ENCODE assay signal across 37 mouse cellular contexts in genomic region chr7:43113929-43114328, GRCm38 (mm10). TPM values are rescaled to one million over a fixed set of nuclear protein-coding genes. Genes with fewer than 3 reads are reported as not detected.
"Had no signal": no experiment of that assay in that cellular context is flagged by ENCODE, and none has a peak within 500 bp of the region (broad histone marks: within the 10 kb centered on the region; RNA-seq: fewer than 3 reads in every experiment).

Zfp936 (plus strand) TSS chr7:43114229.

RNA-seq across cellular contexts. Expression of gene Zfp936, which starts in this region (rescaled TPM):
- total RNA-seq: left cerebral cortex, postnatal 10 days; left cerebral cortex, postnatal 14 days; left cerebral cortex, postnatal 25 days; left cerebral cortex, postnatal 36 days; left cerebral cortex, postnatal 4 days; liver, adult 2 months; megakaryocyte progenitor cell, adult 5-6 weeks; megakaryocyte, adult 5-6 weeks; megakaryocyte-erythroid progenitor cell, adult 5-6 weeks; midbrain, postnatal 0 days; monocyte, adult 5-6 weeks had no signal
- polyA plus RNA-seq: limb, embryonic 10.5 days; limb, embryonic 11.5 days; limb, embryonic 12.5 days; limb, embryonic 13.5 days; limb, embryonic 14.5 days; limb, embryonic 15.5 days; liver, adult 2 months; liver, embryonic 11.5 days; liver, embryonic 12.5 days; liver, embryonic 13.5 days; liver, embryonic 14.5 days; liver, embryonic 15.5 days; liver, embryonic 16.5 days; liver, postnatal 0 days; lung, adult 2 months; lung, embryonic 14.5 days; lung, embryonic 15.5 days; lung, embryonic 16.5 days; lung, postnatal 0 days; macrophage; midbrain, embryonic 11.5 days; midbrain, embryonic 12.5 days; midbrain, embryonic 13.5 days; midbrain, embryonic 14.5 days; midbrain, embryonic 15.5 days; midbrain, embryonic 16.5 days; midbrain, postnatal 0 days; neural tube, embryonic 11.5 days had no signal
